Mouse (Mus musculus): ENCODE results near the gene Narfl. TPM values are rescaled to one million over a fixed set of nuclear protein-coding genes. Genes with fewer than 3 reads are reported as not detected.
"Not testable (repeated sequence)": the region's sequence is repeated elsewhere in the genome, so short reads cannot be mapped to it uniquely, and the experiment has no call there.

Narfl gene
- total RNA-seq, 2 experiments from 2014 or later: 29.0 to 31.3 TPM

GRCm38 (mm10) chr17:25801029-25801428 is 27.5 kb downstream of the Narfl start:
- DNase-seq (ENCODE audit: low spot score in 2 of 2): no peak

GRCm38 (mm10) chr17:25802825-25803517 is 29.4 kb downstream of the Narfl start:
- DNase-seq (ENCODE audit: low spot score in 2 of 2): no peak

DNA sequence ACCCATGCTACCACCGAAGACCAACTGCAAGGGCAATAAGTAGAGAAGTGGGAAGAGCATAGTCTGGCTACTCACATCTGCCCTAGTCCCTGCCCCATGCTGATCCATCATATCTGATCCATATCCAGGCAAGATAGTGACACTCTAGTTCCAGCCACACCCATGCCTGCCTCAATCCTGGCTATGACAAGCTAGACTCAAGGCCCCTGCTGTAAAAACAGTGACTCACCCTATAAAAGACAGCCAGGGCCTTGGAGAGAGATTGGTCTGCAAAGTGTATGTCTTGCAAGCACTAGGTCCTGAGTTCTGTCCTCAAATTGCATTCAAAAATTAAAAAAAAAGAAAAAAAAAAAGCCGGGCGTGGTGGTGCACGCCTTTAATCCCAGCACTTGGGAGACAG is 32.9 kb downstream of the Narfl start:
- no peak for DNase-seq (ENCODE audit: low spot score in 2 of 2)

- not testable (repeated sequence) for DNase-seq (ENCODE audit: low spot score in 2 of 2)
Observed at GRCm38 (mm10) chr17:25807452-25807851, 33.9 kb downstream of the Narfl start.

DNA sequence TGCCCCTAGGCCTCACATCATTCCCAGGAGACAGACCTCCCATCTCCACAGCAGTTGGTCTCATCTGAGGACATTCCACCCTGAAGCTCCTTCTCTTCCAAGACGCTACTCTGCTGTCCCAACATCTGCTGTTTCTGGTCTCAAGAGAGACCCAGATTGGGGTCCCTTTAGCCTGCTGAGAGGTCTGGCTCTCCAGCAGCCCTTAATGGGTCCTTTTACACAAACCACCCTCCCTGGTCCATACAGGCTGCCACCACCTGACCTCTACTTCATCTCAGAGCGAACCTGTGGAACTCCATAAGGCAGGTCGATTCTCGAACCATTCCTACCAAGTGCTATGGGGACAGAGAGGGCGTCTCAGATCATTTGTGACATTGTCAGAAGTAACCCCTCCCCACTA is 34.5 kb downstream of the Narfl start:
- no peak for DNase-seq (ENCODE audit: low spot score in 2 of 2)

DNA sequence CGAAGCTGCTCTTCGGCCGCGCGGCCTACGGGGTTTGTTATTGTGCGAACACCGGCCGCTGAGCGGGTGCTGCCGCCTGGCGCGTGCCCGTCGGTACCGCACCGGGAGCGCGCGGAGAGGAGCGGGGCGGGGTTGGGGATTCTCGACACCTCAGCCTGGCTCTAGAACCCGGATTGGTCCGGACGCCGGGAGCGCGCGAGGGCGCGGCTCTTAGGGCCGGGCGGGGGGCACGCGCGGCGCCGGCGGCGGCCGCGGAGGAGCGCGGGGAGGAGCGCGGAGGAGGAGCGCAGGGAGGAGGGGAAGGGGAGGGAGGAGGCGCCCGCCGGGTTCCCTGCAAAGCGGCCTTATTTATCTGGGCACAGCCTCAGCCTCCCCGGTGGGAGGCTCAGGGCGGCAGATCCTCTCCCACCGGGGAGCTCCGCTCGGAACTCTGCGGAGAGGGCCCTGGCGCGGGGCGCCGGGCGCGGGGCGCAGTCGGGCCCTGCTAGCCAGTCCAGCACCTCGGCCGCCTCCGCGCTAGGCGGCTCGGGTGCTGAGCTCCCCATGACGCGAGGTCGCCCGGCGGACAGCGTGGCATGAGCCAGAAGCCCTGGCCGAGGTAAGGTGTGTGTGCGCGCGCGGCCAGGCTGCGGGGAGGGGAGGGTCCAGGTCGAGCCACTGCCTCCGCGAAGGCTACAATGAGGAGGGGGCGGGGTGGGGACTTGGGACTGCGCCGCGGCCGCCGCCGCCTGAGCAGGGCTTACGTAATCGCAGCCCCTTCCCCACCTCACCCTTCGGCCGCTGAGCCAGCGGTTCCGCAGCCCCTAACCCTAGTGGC is 35.4 kb downstream of the Narfl start, which contains the start of gene Fbxl16:
Gene Fbxl16, plus strand, starts transcription at position 297 of the 817 bp plus-strand sequence.
- peak in 1 of 2 experiments; percentile 58 for DNase-seq (ENCODE audit: low spot score in 2 of 2)

DNA sequence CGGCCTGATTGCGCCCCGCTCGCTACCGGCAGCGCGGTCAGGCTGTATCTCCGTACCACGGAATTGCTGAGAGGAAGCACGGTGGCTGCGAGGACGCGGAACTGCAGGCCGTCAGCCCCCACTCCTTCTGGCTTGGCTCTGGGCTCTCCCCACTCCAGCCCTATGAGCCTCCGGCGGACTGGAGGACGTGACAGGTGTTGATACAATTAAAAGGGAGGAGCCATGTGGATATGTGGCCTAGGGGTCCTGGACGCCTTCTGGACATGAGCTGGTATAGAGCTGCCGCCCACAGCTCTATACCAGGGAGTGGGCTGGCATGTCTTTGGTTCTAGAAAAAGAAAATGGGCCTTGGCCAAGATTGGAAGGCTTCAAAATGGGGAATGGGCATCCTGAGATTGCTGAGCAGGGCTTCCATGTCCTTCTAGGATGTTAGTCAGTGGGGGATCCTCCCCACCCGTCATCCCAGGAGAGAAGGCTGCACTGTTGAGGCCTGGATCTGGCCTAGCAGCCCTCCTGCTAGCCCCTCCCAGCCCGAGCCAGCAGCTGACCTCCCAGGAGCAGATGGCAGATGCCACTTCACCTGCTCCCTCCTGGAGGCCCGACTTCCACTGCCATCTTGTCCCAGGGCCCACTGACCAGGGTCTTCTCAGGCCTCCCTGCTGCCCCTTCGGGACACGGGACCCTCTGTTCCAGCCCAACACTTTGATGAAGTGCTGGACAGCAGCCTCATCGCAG is 36.2 kb downstream of the Narfl start:
- no peak for DNase-seq (ENCODE audit: low spot score in 2 of 2)

DNA sequence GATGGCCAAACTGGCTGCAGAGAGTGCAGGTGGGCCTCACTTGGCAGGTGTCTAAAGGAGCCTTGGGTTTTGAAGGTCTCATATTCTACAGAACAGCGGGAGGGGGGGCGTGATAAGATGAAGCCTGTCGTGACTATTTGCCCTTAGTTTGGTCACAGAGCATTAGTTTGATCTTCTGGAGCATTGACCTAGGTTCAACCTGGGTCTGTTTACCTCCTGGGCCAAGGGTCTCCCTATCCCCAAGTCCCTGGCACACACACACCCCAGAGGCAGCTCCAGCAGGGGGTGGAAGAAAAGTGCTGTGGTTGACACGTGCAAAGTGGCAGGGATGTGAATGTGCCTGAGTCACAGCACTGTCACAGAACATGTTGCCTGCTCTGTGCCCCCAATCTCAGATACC is 37.3 kb downstream of the Narfl start:
- DNase-seq (ENCODE audit: low spot score in 2 of 2): no peak

DNA sequence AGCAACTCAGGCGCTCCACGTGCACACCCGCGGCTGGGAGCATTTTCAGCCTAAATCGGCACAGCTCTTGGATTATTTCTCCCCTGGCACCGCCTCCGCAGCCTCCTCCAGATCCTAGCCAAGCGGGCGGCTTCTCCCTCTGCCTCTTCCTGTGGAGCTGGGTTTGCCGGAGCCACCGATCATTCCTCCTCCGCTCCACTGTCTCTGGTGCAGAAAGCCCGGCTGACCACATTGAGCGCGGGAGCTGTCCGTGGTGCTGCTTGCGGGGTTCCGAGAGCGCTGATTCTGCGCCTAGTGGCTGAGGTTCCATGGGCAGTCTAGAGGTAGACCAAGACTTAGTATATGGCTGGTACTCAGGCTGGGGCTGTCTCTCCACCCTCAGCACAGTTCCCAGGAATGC is 39.9 kb downstream of the Narfl start:
- peak; percentile 81 to 90 for DNase-seq (ENCODE audit: low spot score in 2 of 2)

DNA sequence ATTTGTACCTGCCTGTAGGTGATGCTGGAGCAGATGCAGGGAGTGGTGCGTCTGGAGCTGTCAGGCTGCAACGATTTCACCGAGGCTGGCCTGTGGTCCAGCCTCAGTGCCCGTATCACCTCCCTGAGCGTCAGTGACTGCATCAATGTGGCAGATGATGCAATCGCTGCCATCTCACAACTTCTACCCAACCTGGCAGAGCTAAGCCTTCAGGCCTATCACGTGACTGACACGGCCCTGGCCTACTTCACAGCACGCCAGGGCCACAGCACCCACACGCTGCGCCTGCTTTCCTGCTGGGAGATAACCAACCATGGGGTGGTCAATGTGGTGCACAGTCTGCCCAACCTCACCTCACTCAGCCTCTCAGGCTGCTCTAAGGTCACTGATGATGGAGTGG is 44.1 kb downstream of the Narfl start:
- DNase-seq (ENCODE audit: low spot score in 2 of 2): no peak

DNA sequence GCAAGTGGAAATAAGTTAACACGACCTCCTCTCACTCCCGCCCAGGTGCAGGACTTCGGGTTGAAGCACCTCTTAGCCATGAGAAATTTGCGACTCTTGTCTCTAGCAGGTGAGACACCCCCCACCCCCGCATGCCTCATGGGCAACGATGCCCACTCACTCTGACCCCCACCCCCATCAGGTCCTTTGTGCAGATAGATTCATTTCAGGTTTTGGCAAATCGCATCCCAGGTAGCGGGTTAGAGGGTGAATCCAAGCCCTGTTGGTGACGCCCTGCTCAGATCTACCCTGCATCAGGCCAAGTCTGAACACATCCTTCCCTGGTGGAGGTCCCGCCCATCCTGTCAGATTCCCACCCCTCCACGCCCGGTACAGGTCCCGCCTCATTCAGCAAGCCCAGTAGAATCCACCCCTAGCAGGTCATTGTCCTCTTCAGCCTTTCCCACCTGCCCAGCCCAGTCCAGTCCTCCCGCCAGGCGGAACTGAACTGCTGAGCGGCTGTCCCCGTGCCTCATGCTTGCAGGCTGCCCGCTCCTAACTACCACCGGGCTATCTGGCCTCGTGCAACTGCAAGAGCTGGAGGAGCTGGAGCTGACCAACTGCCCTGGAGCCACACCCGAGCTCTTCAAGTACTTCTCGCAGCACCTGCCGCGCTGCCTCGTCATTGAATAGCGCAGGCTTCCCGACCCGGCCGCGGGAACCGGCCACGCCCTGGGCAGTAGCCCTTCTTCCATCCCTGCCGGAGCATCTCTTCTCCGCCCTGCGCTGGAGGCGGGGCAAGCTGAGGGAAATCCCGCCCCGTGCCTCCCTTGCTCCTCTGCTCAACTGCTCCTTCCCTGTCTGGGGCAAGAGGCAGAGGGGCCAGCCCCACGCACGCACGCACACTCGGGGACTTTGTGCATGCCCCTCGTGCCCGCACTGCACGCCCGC is 45.5 kb downstream of the Narfl start:
- no peak for DNase-seq (ENCODE audit: low spot score in 2 of 2)

GRCm38 (mm10) chr17:25823452-25823851 is 49.9 kb downstream of the Narfl start, which contains the start of gene Wdr24:
Gene Wdr24 (plus strand): TSS chr17:25823627.
- peak in 1 of 2 experiments; percentile 65 for DNase-seq (ENCODE audit: low spot score in 2 of 2)

- DNase-seq (ENCODE audit: low spot score in 2 of 2): no peak
Observed at GRCm38 (mm10) chr17:25824362-25825142, 51.0 kb downstream of the Narfl start.

DNA sequence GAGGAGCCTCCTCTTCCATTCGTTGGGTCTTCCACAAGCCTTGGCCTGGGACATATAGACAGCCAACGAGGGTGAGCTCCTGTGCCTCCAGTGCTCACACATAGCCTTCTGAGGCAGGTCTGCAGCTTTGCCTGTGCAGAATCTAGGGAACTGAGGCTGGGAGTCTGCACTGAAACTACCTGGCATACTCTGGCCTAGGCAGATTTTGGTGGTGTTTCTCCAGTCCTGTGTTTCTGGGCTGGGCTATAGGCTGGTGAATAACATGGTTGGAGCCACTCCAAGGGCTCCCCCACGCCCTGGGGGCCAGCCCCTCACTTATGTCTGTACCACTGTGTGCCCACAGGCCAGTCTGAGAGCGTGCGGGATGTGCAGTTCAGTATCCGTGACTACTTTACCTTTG is 51.7 kb downstream of the Narfl start:
- DNase-seq (ENCODE audit: low spot score in 2 of 2): no peak

GRCm38 (mm10) chr17:25825984-25826570 is 52.5 kb downstream of the Narfl start:
- DNase-seq (ENCODE audit: low spot score in 2 of 2): no peak

GRCm38 (mm10) chr17:25827011-25827410 is 53.4 kb downstream of the Narfl start:
- DNase-seq (ENCODE audit: low spot score in 2 of 2): no peak

DNA sequence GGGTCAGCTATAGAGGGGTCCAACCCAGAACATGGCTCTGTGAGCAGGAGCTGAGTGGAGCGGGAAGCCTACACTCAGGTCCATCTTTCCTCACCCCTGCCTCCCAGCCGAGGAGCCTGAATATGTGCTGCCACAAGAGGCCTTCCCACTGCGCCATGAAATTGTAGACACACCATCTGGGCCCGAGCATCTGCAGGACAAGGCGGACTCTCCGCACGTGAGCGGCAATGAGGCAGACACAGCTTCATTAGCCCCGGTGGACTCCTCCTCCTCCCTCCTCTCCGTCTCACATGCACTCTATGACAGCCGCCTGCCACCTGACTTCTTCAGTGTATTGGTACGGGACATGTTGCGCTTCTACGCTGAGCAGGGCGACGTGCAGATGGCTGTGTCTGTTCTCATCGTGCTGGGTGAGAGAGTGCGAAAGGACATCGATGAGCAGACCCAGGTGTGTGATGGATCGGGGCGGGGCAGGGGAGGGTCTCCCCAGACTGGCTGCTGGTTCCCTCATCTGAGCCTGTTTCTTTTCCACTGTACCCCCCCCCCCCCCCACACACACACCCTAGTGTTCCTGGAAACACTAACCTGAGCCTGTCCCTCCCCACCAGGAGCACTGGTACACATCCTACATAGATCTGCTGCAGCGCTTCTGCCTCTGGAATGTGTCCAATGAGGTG is 54.1 kb downstream of the Narfl start:
- no peak for DNase-seq (ENCODE audit: low spot score in 2 of 2)

- no peak for DNase-seq (ENCODE audit: low spot score in 2 of 2)
Observed at GRCm38 (mm10) chr17:25828223-25828594, 54.6 kb downstream of the Narfl start.

Measured in gastrocnemius, postnatal 4 days (tissue).